Mouse (Mus musculus) heart, adult 2 months (tissue): ENCODE data around the gene Vat1l. TPM values are rescaled to one million over a fixed set of nuclear protein-coding genes. Genes with fewer than 3 reads are reported as not detected.

Experiments used
- DNase-seq, 2 experiments: peaks; one replicate each; pipeline ENCODE4 v3.0.0; 2021
- H3K27ac ChIP-seq: fragments of 200-600 bp; 2 replicates; pipeline ENCODE4 v1.8.1; 2022
- H3K27me3 ChIP-seq: fragments of 200-500 bp; 2 replicates; pipeline ENCODE4 v1.6.1; 2012; ENCODE audit warnings: mild to moderate bottlenecking, low read length, inconsistent platforms, mixed read lengths; ENCODE audit not compliant: control insufficient read depth, insufficient read depth
- H3K36me3 ChIP-seq: fragments of 200-500 bp; 2 replicates; pipeline ENCODE4 v1.6.1; 2012; ENCODE audit warnings: low read length, inconsistent platforms; ENCODE audit not compliant: control insufficient read depth, insufficient read depth
- H3K4me1 ChIP-seq: fragments of 200-500 bp; 2 replicates; pipeline ENCODE4 v1.6.1; 2011; ENCODE audit warnings: low read length; ENCODE audit not compliant: control insufficient read depth, insufficient read depth
- H3K4me3 ChIP-seq: fragments of 200-600 bp; 2 replicates; pipeline ENCODE4 v1.8.1; 2022
- H3K79me2 ChIP-seq: fragments of 200-500 bp; replicated peaks from 2 replicates; pipeline ENCODE4 v1.6.1; 2012; ENCODE audit warnings: mild to moderate bottlenecking, inconsistent platforms, low read length, moderate library complexity, mixed read lengths; ENCODE audit not compliant: control insufficient read depth, insufficient read depth
- H3K9ac ChIP-seq: fragments of 200-500 bp; 2 replicates; pipeline ENCODE4 v1.6.1; 2012; ENCODE audit warnings: low read depth, mild to moderate bottlenecking, control low read depth, inconsistent platforms, low read length, mixed read lengths
- CTCF ChIP-seq: fragments of 200-600 bp; IDR thresholded peaks from 2 replicates; pipeline ENCODE4 v1.8.1; 2022; ENCODE audit warnings: antibody characterized with exemption, mild to moderate bottlenecking, moderate library complexity
- EP300 ChIP-seq: fragments of 200-500 bp; IDR thresholded peaks from 2 replicates; pipeline ENCODE4 v1.6.1; 2011; ENCODE audit warnings: low read depth, low read length, control low read depth; ENCODE audit not compliant: insufficient read depth
- POLR2A ChIP-seq: fragments of 200-500 bp; IDR thresholded peaks from 2 replicates; pipeline ENCODE4 v1.6.1; 2011; ENCODE audit warnings: mild to moderate bottlenecking, low read depth, low read length, control low read depth; ENCODE audit not compliant: insufficient read depth
- WGBS: fragments of 180-500 bp; shearing (Covaris S2); methylation state at CpG from one replicate; pipeline ENCODE4 v1.1.7; 2018; 5-methylcytosine and 5-hydroxymethylcytosine counted together
- intact Hi-C: fragments of 180-260 bp; cut with DNase I; formaldehyde crosslinking; loops from one replicate; pipeline ENCODE4 v1.15.1; 2025
- polyA plus RNA-seq: library from polyadenylated mRNA; depleted of rRNA; stranded (reverse); fragments of >200 nt; gene quantifications from 2 replicates; pipeline ENCODE4 v1.2.3, GENCODE M21; 2012
- total RNA-seq, 2 experiments: library from RNA; stranded (reverse); gene quantifications; 2 replicates each; pipeline ENCODE4 v1.2.3; 2021

Gene Vat1l
- total and polyA plus RNA-seq, 3 experiments, result 0.05 to 1.2 (median 0.30) TPM

GRCm38 (mm10) chr8:114224001-114224400 is 18.6 kb downstream of the Vat1l start:
- Histone ChIP-seq H3K36me3 (no peaks in the 10 kb centered on the region), H3K79me2 (no peaks in the 10 kb centered on the region), H3K9ac (no peak overlapping the region), H3K4me3 (no peak overlapping the region), H3K27me3 (no peaks in the 10 kb centered on the region), H3K4me1 (no peaks in the 10 kb centered on the region), H3K27ac (no peak overlapping the region)
- intact Hi-C loops, result no loop called here
- TF ChIP-seq CTCF, result no peak
- no peak for TF ChIP-seq POLR2A
- TF ChIP-seq EP300, result no peak
- 82% methylated on average over 2 of the region's 2 CpGs for WGBS
- DNase-seq, result no peak

DNA sequence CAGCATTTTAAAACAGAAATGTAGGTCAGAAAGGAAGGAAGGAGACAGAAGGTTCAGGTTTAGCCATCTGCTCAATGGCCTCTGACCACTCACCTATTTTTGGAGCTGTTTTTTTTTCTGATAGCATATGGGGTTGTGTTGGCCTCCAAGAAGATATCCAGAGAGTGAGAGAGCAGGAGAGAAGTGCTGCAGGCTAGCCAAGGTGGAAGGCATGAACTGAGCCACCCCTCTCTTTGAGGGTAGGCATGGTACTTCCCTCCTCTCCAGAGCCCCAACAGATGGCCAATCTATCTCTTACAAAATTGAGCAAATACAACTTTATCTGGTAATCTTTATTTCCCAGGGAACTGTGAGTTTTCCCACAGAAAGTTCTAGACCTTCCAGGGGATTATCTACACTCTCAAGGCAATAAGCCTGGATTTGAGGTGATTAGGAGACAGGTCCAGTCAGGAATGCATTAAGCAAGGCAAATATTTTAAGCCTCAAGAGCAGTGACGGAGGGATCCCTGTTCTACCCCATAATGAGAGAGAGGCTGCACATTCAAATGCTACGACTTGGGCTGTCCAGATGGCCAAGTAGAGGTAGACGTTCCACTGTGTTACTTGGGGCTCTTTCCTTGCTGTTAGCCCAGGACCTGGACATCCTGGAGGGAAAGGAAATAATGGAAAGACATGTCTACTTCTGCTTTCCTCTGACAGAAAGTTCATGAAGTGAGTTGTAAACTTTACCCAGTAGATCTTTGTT is 46.1 kb downstream of the Vat1l start:
- H3K27ac ChIP-seq, result no peak overlapping the region
- no peaks in the 10 kb centered on the region for H3K4me1 ChIP-seq
- WGBS, result 78% methylated on average over 3 of the region's 3 CpGs
- no peak for TF ChIP-seq POLR2A
- TF ChIP-seq EP300, result no peak
- no peak for TF ChIP-seq CTCF
- no peak overlapping the region for H3K4me3 ChIP-seq
- H3K79me2 ChIP-seq, result no peaks in the 10 kb centered on the region
- DNase-seq, result no peak
- intact Hi-C loops, result no loop called here
- H3K36me3 ChIP-seq, result no peaks in the 10 kb centered on the region
- H3K9ac ChIP-seq, result no peak overlapping the region
- no peaks in the 10 kb centered on the region for H3K27me3 ChIP-seq

GRCm38 (mm10) chr8:114258685-114259084 is 53.3 kb downstream of the Vat1l start:
- Histone ChIP-seq H3K9ac (no peak overlapping the region), H3K36me3 (no peaks in the 10 kb centered on the region), H3K4me3 (no peak overlapping the region), H3K27me3 (no peaks in the 10 kb centered on the region), H3K27ac (no peak overlapping the region), H3K4me1 (no peaks in the 10 kb centered on the region), H3K79me2 (no peaks in the 10 kb centered on the region)
- intact Hi-C loops, result no loop called here
- TF ChIP-seq EP300, result no peak
- WGBS, result 75% methylated on average over 4 of the region's 4 CpGs
- no peak for DNase-seq

DNA sequence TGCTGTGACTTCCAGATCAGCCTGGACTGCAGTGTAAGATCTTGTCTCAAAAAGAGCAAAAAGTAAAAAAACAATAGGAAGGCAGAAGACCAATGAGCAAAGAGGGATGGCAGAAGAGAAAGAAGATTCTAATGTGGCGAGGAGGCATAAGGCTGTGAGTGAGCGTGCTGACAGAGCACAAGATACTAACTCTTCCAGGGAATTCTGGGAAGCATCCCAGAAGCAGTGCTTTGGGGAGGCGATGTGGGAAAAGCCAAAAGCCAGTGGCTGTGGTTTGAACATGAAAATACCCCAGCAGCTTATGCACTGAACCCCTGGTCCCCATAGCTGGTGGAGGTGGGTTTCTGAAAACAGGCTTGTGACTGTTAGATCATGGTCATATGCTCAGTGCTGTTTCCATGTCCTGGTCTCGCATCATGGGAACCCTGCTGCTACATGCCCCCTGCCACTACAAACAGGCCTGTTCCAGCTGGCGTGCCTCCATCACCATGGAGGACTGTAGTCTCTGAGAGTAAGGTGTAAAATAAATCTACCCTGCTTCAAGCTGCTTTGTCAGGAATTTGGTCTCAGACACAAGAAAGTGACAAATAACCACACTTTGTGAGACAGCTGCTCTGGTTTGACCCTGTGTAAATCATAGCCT is 54.4 kb downstream of the Vat1l start:
- Histone ChIP-seq H3K4me3 (no peak overlapping the region), H3K4me1 (no peaks in the 10 kb centered on the region), H3K36me3 (no peaks in the 10 kb centered on the region), H3K27me3 (no peaks in the 10 kb centered on the region), H3K79me2 (no peaks in the 10 kb centered on the region), H3K27ac (no peak overlapping the region), H3K9ac (no peak overlapping the region)
- TF ChIP-seq EP300 (no peak), CTCF (no peak), POLR2A (no peak)
- intact Hi-C loops, result no loop called here
- WGBS, result 71% methylated on average over 5 of the region's 5 CpGs
- DNase-seq, result no peak

DNA sequence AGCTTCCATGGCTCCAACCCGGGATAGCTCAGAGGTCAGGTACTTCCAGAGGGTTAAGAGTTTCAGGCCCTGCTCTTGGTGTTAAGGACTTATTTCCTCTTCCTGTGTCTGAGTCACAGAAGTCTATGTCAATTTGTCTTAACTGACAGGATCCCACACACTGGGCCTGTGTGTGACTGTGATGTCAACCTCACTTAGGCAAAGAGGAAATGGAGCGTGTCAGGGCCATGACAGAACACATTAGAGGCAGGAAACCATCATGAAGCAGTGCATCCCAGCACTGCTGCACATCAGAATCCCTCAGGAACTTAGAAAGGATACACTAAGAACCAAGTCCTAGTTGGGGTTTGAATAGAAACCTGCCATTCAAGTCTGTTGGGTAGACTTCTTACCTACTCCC is 56.9 kb downstream of the Vat1l start:
- H3K36me3 ChIP-seq, result no peaks in the 10 kb centered on the region
- no peak overlapping the region for H3K27ac ChIP-seq
- H3K27me3 ChIP-seq, result no peaks in the 10 kb centered on the region
- H3K4me1 ChIP-seq, result no peaks in the 10 kb centered on the region
- TF ChIP-seq CTCF (no peak), POLR2A (no peak), EP300 (no peak)
- no peak for DNase-seq
- H3K4me3 ChIP-seq, result no peak overlapping the region
- H3K9ac ChIP-seq, result no peak overlapping the region
- 28% methylated on average over 2 of the region's 2 CpGs for WGBS
- intact Hi-C loops, result no loop called here
- no peaks in the 10 kb centered on the region for H3K79me2 ChIP-seq

GRCm38 (mm10) chr8:114274558-114274957 is 69.1 kb downstream of the Vat1l start:
- Histone ChIP-seq H3K4me3 (no peak overlapping the region), H3K36me3 (no peaks in the 10 kb centered on the region), H3K27ac (no peak overlapping the region), H3K4me1 (no peaks in the 10 kb centered on the region), H3K9ac (no peak overlapping the region), H3K27me3 (no peaks in the 10 kb centered on the region), H3K79me2 (no peaks in the 10 kb centered on the region)
- 62% methylated on average over 8 of the region's 8 CpGs for WGBS
- TF ChIP-seq POLR2A, result no peak
- no peak for TF ChIP-seq EP300
- TF ChIP-seq CTCF, result no peak
- intact Hi-C loops, result no loop called here
- no peak for DNase-seq
